Mouse (Mus musculus) CH12.LX (cell line): ENCODE measurements around the gene A430033K04Rik. TPM values are rescaled to one million over a fixed set of nuclear protein-coding genes. Genes with fewer than 3 reads are reported as not detected.

Source experiments
- DNase-seq: peaks from one replicate; pipeline ENCODE4 v3.0.0-alpha.2; 2013; ENCODE audit errors: extremely low read depth
- H3K27ac ChIP-seq: 2 replicates; pipeline ENCODE4 v1.5.1; 2012; ENCODE audit warnings: low read depth, mild to moderate bottlenecking, control low read depth, moderate library complexity; ENCODE audit not compliant: insufficient read depth
- H3K27me3 ChIP-seq: replicated peaks from 2 replicates; pipeline ENCODE3; 2012; ENCODE audit warnings: inconsistent platforms
- H3K36me3 ChIP-seq, 2 experiments: replicated peaks in 1 of 2; 2 replicates each; pipeline versions ENCODE3 to v1.6.1; 2012; ENCODE audit warnings: inconsistent platforms in 1 of 2, low read length in 1 of 2, mild to moderate bottlenecking in 1 of 2, mixed read lengths in 1 of 2, moderate library complexity in 1 of 2; ENCODE audit not compliant: control insufficient read depth in 1 of 2, insufficient read depth in 1 of 2
- H3K4me1 ChIP-seq, 2 experiments: 2 replicates each; pipeline ENCODE4 v1.6.1; 2012; ENCODE audit warnings: inconsistent platforms in 1 of 2, moderate library complexity in 1 of 2; ENCODE audit not compliant: insufficient read depth in 2 of 2, control insufficient read depth in 1 of 2
- H3K4me2 ChIP-seq: 2 replicates; pipeline ENCODE4 v1.6.1; 2012; ENCODE audit warnings: low read depth, mild to moderate bottlenecking, control low read depth; ENCODE audit not compliant: poor library complexity, insufficient read depth, severe bottlenecking
- H3K4me3 ChIP-seq, 3 experiments: fragments of 150-350 bp in 1 of 3; sonication (generic) in 1 of 3; replicated peaks in 1 of 3; 2 replicates each; pipeline versions ENCODE3 to v1.5.1; 2011 to 2012; ENCODE audit warnings: low read depth in 2 of 3, low read length in 2 of 3, mild to moderate bottlenecking in 2 of 3, moderate library complexity in 2 of 3, control low read depth in 1 of 3, improper control_type of control experiment in 1 of 3, inconsistent platforms in 1 of 3, mixed read lengths in 1 of 3; ENCODE audit not compliant: poor library complexity in 1 of 3
- H3K79me2 ChIP-seq: replicated peaks from 2 replicates; pipeline ENCODE4 v1.6.1; 2012; ENCODE audit warnings: mild to moderate bottlenecking, moderate library complexity; ENCODE audit not compliant: control insufficient read depth, poor library complexity, insufficient read depth, severe bottlenecking; ENCODE audit errors: extremely low read depth
- H3K9ac ChIP-seq: 2 replicates; pipeline ENCODE4 v1.6.1; 2012; ENCODE audit warnings: low read depth, mild to moderate bottlenecking, control low read depth, moderate library complexity; ENCODE audit not compliant: insufficient read depth
- H3K9me3 ChIP-seq: replicated peaks from 2 replicates; pipeline ENCODE3; 2012; ENCODE audit warnings: low read length, inconsistent platforms, mixed read lengths
- BHLHE40 ChIP-seq: IDR thresholded peaks from 2 replicates; pipeline ENCODE4 v1.6.1; 2011; ENCODE audit warnings: mild to moderate bottlenecking, low read depth, low read length, improper control_type of control experiment
- CHD1 ChIP-seq: IDR thresholded peaks from 2 replicates; pipeline ENCODE4 v1.6.1; 2012; ENCODE audit warnings: low read depth, low read length, improper control_type of control experiment, inconsistent platforms
- CHD2 ChIP-seq: IDR thresholded peaks from 2 replicates; pipeline ENCODE4 v1.6.1; 2011; ENCODE audit warnings: low read length, improper control_type of control experiment
- CTCF ChIP-seq, 2 experiments: IDR thresholded peaks in 1 of 2; conservative IDR thresholded peaks in 1 of 2; 2 replicates each; pipeline ENCODE4 v1.5.1; 2011 to 2012; ENCODE audit warnings: low read depth in 2 of 2, low read length in 2 of 2, improper control_type of control experiment in 1 of 2, inconsistent platforms in 1 of 2, mild to moderate bottlenecking in 1 of 2, moderate library complexity in 1 of 2
- E2F4 ChIP-seq: IDR thresholded peaks from 2 replicates; pipeline ENCODE4 v1.6.1; 2011; ENCODE audit warnings: low read depth, low read length, improper control_type of control experiment; ENCODE audit not compliant: insufficient replicate concordance
- ELF1 ChIP-seq: IDR thresholded peaks from 2 replicates; pipeline ENCODE4 v1.6.1; 2014; ENCODE audit warnings: low read depth, mild to moderate bottlenecking, inconsistent platforms, low read length, improper control_type of control experiment
- EP300 ChIP-seq: IDR thresholded peaks from 2 replicates; pipeline ENCODE4 v1.6.1; 2011; ENCODE audit warnings: low read length, improper control_type of control experiment
- GABPA ChIP-seq: IDR thresholded peaks from 2 replicates; pipeline ENCODE4 v1.6.1; 2012; ENCODE audit warnings: low read depth, low read length, improper control_type of control experiment, inconsistent platforms; ENCODE audit not compliant: insufficient replicate concordance
- HCFC1 ChIP-seq: IDR thresholded peaks from 2 replicates; pipeline ENCODE4 v1.6.1; 2012; ENCODE audit warnings: low read depth, mild to moderate bottlenecking, inconsistent platforms, low read length, improper control_type of control experiment
- KAT2A ChIP-seq: IDR thresholded peaks from 2 replicates; pipeline ENCODE4 v1.6.1; 2012; ENCODE audit warnings: low read length, improper control_type of control experiment, inconsistent platforms; ENCODE audit not compliant: insufficient replicate concordance
- MAX ChIP-seq: IDR thresholded peaks from 2 replicates; pipeline ENCODE4 v1.6.1; 2011; ENCODE audit warnings: low read length, improper control_type of control experiment
- MEF2A ChIP-seq: IDR thresholded peaks from 2 replicates; pipeline ENCODE4 v1.6.1; 2014; ENCODE audit warnings: low read depth, mild to moderate bottlenecking, inconsistent platforms, low read length, improper control_type of control experiment, borderline replicate concordance
- MXI1 ChIP-seq: IDR thresholded peaks from 2 replicates; pipeline ENCODE4 v1.6.1; 2011; ENCODE audit warnings: mild to moderate bottlenecking, low read depth, low read length, improper control_type of control experiment
- MYC ChIP-seq: IDR thresholded peaks from 2 replicates; pipeline ENCODE4 v1.6.1; 2011; ENCODE audit warnings: low read depth, mild to moderate bottlenecking, improper control_type of control experiment, low read length
- NRF1 ChIP-seq: IDR thresholded peaks from 2 replicates; pipeline ENCODE4 v1.6.1; 2014; ENCODE audit warnings: low read depth, mild to moderate bottlenecking, inconsistent platforms, low read length, improper control_type of control experiment, moderate library complexity
- PAX5 ChIP-seq: IDR thresholded peaks from 2 replicates; pipeline ENCODE4 v1.6.1; 2012; ENCODE audit warnings: low read length, inconsistent platforms, mixed read lengths
- POLR2A ChIP-seq: IDR thresholded peaks from 2 replicates; pipeline ENCODE4 v1.6.1; 2011; ENCODE audit warnings: low read depth, mild to moderate bottlenecking, improper control_type of control experiment, low read length
- RAD21 ChIP-seq: IDR thresholded peaks from 2 replicates; pipeline ENCODE4 v1.6.1; 2011; ENCODE audit warnings: low read depth, mild to moderate bottlenecking, low read length, improper control_type of control experiment, moderate library complexity
- RCOR1 ChIP-seq: conservative IDR thresholded peaks from 2 replicates; pipeline ENCODE4 v1.6.1; 2012; ENCODE audit warnings: low read depth, mild to moderate bottlenecking, inconsistent platforms, low read length, improper control_type of control experiment
- SIN3A ChIP-seq: IDR thresholded peaks from 2 replicates; pipeline ENCODE4 v1.6.1; 2012; ENCODE audit warnings: low read length, improper control_type of control experiment, inconsistent platforms
- TCF12 ChIP-seq: IDR thresholded peaks from 2 replicates; pipeline ENCODE4 v1.6.1; 2014; ENCODE audit warnings: low read depth, mild to moderate bottlenecking, inconsistent platforms, low read length, improper control_type of control experiment
- UBTF ChIP-seq: IDR thresholded peaks from 2 replicates; pipeline ENCODE4 v1.6.1; 2012; ENCODE audit warnings: low read depth, mild to moderate bottlenecking, inconsistent platforms, low read length, improper control_type of control experiment, moderate library complexity
- USF1 ChIP-seq: IDR thresholded peaks from 2 replicates; pipeline ENCODE4 v1.6.1; 2014; ENCODE audit warnings: low read depth, mild to moderate bottlenecking, inconsistent platforms, low read length, improper control_type of control experiment
- ZC3H11A ChIP-seq: IDR thresholded peaks from 2 replicates; pipeline ENCODE4 v1.6.1; 2012; ENCODE audit warnings: low read depth, mild to moderate bottlenecking, inconsistent platforms, low read length, improper control_type of control experiment
- ZKSCAN1 ChIP-seq: IDR thresholded peaks from 2 replicates; pipeline ENCODE4 v1.6.1; 2012; ENCODE audit warnings: low read depth, inconsistent platforms, low read length, improper control_type of control experiment, borderline replicate concordance
- ZMIZ1 ChIP-seq: IDR thresholded peaks from 2 replicates; pipeline ENCODE4 v1.6.1; 2012; ENCODE audit warnings: low read depth, mild to moderate bottlenecking, inconsistent platforms, low read length, improper control_type of control experiment
- ZNF384 ChIP-seq: IDR thresholded peaks from 2 replicates; pipeline ENCODE4 v1.6.1; 2012; ENCODE audit warnings: low read depth, low read length, improper control_type of control experiment, inconsistent platforms
- dilution Hi-C: fragments of 300-500 bp; cut with MboI; formaldehyde crosslinking; loops from 2 replicates; pipeline ENCODE4 v1.14.3; 2020; ENCODE audit warnings: low sequenced_read_pairs; ENCODE audit not compliant: extremely low pct_unique_long_range_greater_than_20kb, extremely low pct_ligation_motif_present
- in situ Hi-C: fragments of 300-500 bp; cut with MboI; formaldehyde crosslinking; loops from 3 replicates; pipeline ENCODE4 v1.14.3; 2019; ENCODE audit warnings: low sequenced_read_pairs, low pct_ligation_motif_present, low pct_unique_long_range_greater_than_20kb, mixed read lengths
- polyA plus RNA-seq: library from polyadenylated mRNA; unstranded; fragments of >175 nt; gene quantifications from 2 replicates; pipeline ENCODE4 v1.2.1, GENCODE M21; 2012; ENCODE audit warnings: low read depth; ENCODE audit not compliant: insufficient read length
- total RNA-seq, 2 experiments: library from RNA; depleted of rRNA; stranded (reverse); fragments of 300-350 nt in 1 of 2; fragments of >200 nt in 1 of 2; gene quantifications; 2 replicates each; pipeline ENCODE4 v1.2.3; 2012 to 2014

Gene A430033K04Rik
- total and polyA plus RNA-seq, 3 experiments: 4.2 to 6.8 (median 6.1) TPM

- TF ChIP-seq EP300 (no peak), KAT2A (no peak), BHLHE40 (no peak), HCFC1 (no peak), PAX5 (no peak), CHD1 (no peak), SIN3A (no peak), MXI1 (no peak), ZMIZ1 (no peak), NRF1 (no peak), E2F4 (no peak)
These were observed 34.0 kb downstream of the A430033K04Rik start (continued) for GRCm38 (mm10) chr5:138656477-138657156.

- dilution Hi-C loops (no loop called here), in situ Hi-C loops (loop anchor here (25.0 kb wide), 1 partner anchor 420 kb away; the partner anchor contains the start of gene Nxpe5)
- TF ChIP-seq POLR2A (no peak), CTCF (conservative IDR thresholded peaks at IDR 0.05 in 1 of 2, IDR thresholded peaks at IDR 0.05 in 1 of 2; ENCODE audit: low read depth in 2 of 2, low read length in 2 of 2) (no peak), GABPA (no peak), ZKSCAN1 (no peak), ZC3H11A (no peak), USF1 (no peak), TCF12 (no peak), MYC (no peak), CHD2 (no peak), MAX (no peak), CHD1 (no peak), EP300 (no peak), RCOR1 (no peak), ZNF384 (no peak), RAD21 (no peak), ELF1 (no peak), UBTF (no peak), MEF2A (no peak), KAT2A (no peak)
- Histone ChIP-seq H3K4me2 (no peak overlapping the region), H3K27me3 (no peaks in the 10 kb centered on the region), H3K27ac (no peak overlapping the region), H3K4me3 (no peak overlapping the region), H3K9me3 (no peaks in the 10 kb centered on the region), H3K36me3 (peaks cover 0 to 10% of the 10 kb centered on the region in 2 experiments), H3K4me1 (no peaks in the 10 kb centered on the region), H3K9ac (no peak overlapping the region), H3K79me2 (no peaks in the 10 kb centered on the region)
- no peak for DNase-seq
These were observed 34.7 kb downstream of the A430033K04Rik start for GRCm38 (mm10) chr5:138657407-138657806.
